Mouse (Mus musculus): ENCODE results near the gene Ntm.

GRCm38 (mm10) chr9:29011476-29011875 is 951.5 kb downstream of the Ntm start:
- TF ChIP-seq CTCF (IDR thresholded peaks at IDR 0.05) (no peak), POLR2A (IDR thresholded peaks at IDR 0.05; ENCODE audit: insufficient read depth, low read depth, low read length) (no peak)

All from heart, adult 2 months (tissue).